Mouse (Mus musculus): ENCODE measurements around the gene Gcgr.

- TF ChIP-seq CTCF (IDR thresholded peaks at IDR 0.05; ENCODE audit: insufficient read depth, low read depth, low read length) (no peak), POLR2A (IDR thresholded peaks at IDR 0.05; ENCODE audit: insufficient read depth, low read depth, low read length) (no peak)
Observed at GRCm38 (mm10) chr11:120588531-120588930, 58.0 kb downstream of the Gcgr start.

All from olfactory bulb, adult 2 months (tissue).